Mouse (Mus musculus): ENCODE data around the gene Ikzf3.

Gene Ikzf3

GRCm38 (mm10) chr11:98568326-98568725 is 22.5 kb upstream of the Ikzf3 start:
- no peak for DNase-seq

GRCm38 (mm10) chr11:98563921-98564414 is 18.1 kb upstream of the Ikzf3 start:
- no peak for DNase-seq

DNA sequence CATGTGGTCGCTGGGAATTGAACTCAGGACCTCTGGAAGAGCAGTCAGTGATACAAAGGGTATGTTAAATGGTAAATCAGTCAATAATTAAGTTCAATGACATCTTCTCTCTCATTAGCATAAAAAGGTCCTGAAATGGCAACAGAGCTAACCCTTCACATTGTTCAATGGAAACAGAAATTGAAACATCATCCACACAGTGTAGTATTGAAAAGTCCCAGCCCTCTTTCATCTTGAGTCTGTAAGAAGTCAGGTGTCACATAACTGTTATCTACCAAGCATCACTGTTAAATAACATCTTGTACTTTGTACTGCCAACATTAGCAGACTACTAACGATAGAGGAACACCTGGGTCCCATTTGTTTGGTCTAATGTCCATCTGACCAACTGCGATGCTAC is 17.2 kb upstream of the Ikzf3 start:
- DNase-seq, result no peak

- no peak for DNase-seq
Observed at GRCm38 (mm10) chr11:98560942-98561341, 15.1 kb upstream of the Ikzf3 start.

DNA sequence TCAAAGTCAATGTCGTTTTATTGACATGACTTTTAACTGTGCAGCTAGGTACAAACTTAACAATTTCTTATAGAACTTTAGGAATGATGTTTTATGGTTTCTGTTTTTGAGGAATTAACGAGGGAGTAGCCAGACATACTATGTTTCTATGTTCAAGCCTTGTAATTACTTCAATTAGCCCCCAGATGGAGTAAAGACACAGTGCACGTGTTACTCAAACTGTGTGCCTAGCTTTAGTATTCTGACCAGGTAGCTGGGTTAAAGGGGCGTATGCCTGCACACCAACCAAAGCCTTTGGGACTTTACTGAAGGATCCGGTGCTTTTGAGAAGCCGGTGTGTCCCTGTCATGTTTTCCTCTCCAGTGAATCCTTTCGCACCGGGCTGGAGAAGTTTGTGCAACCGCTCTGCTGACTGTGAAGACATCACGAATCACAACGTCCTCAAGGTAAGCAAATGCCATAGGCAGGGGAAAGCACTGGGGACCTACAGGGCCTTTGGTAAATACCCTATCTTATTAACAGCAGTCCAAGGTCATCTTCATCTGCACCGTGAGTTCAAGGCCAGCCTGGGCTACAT is 9.4 kb upstream of the Ikzf3 start:
- no peak for DNase-seq

- DNase-seq, result no peak
Observed at GRCm38 (mm10) chr11:98553966-98554365, 8.1 kb upstream of the Ikzf3 start.

DNA sequence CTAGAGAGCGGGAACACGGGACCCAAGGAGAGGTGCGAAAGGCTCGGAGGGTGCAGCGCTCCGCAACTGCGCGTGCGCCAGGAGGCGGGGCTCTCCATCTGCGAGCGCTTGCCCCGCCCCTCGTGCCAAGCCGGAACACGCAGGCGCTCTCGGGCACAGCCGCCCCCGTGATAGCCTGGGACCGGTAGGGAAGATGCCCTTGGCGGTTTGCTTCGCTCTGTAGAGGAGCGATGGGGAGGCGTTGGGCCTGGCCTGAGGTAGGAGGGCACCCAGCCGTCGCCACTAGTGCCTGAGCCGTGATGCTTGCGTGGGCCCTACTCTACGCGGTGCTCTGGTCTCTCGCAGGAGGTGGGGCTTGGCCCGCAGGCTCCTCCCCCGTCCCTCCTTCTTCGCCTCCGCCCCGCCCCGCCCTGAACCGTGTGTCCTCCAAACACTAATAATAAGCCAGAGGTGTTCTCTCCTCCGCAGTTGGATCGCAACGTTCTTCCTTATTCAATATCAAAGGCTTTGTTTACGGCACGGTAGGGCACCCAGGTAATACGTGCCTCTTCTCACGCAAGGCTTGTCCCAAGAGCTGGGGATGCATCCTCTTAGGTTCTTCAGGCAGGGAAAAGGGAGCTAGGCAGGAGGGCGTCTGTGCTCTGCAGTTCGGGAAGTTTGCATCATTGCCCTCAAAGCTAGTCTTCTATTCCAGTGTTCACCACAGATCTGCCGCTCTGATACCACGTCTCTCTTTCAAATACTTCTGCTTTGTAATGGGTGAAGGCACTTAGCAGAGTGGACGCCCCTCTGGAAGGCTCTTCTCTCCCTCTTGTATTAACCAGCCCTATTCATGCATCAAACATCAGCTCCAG is 5.4 kb upstream of the Ikzf3 start, which contains the start of gene Zpbp2:
Zpbp2 (plus strand) TSS at position 123 of the 854 bp plus-strand sequence.
- peak; percentile 86 for DNase-seq

DNA sequence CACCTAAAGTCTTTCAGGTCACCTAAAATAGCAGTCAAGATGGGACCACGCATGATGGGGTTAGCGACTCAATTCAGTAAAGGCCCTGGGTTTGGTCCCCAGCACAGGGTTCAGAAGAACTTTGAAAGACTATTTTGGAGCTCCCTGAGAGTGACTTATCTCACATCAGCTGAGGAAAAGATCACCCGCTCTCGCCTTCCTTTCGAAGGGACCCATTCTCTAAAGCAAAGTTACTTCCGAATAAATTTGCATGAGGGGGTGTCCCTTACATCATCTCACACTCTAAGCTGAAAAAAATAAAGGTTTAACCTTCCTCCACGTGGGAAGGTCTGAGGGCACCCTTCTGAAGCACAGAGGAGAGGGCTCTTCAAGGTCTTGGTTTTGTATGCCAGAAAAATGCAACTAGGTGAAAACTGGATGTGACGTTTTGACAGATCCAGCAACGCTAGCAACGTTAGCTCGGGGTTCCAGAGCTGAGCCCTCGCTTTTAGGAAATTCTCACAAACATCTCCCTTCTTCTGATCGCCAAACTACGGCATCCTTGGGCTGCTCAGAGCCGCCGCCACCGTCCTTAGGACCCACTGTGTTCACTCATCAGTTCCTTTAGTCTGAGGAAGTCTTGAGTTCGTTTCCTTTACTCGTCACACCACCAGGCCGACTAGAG is 4.6 kb upstream of the Ikzf3 start:
- no peak for DNase-seq

- DNase-seq, result no peak
Observed at GRCm38 (mm10) chr11:98549363-98549762, 3.5 kb upstream of the Ikzf3 start.

- no peak for DNase-seq
Observed at GRCm38 (mm10) chr11:98547308-98547693, 1.5 kb upstream of the Ikzf3 start.

DNA sequence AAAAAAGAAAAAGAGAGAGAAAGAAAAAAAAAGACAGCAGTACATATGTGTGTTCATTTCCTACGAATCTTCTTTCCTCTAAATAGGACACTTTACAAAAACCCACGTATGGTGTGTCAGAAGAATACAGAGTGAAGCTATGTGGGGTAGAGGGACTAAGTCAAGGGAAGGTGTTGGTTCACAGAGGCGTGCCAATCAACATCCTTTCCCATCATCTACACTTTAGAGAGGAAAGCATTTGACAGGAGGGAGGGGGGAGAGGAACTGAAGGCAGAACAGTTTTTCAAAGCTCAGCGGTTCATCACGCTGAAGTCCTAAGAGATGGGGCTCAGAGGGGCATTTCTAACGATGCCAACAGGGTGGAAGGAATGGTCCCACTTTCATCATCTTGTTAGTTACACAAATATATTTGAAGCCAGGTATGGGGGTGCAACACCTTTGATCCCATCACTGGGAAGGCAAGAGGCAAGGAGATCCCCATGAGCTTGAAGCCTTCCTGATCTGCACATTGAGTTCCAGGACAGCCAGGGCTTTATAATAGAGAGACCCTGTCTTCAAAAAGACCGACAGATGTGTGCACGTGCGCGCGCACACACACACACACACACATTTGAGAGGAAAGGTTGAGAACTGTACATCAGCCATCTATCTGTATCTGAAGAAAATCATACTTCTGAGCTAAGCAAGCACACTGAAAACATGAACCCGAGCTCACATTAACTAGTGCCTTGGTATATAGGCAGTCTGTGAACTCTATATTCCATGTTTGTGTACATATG is 887 bp upstream of the Ikzf3 start:
- DNase-seq, result no peak

DNA sequence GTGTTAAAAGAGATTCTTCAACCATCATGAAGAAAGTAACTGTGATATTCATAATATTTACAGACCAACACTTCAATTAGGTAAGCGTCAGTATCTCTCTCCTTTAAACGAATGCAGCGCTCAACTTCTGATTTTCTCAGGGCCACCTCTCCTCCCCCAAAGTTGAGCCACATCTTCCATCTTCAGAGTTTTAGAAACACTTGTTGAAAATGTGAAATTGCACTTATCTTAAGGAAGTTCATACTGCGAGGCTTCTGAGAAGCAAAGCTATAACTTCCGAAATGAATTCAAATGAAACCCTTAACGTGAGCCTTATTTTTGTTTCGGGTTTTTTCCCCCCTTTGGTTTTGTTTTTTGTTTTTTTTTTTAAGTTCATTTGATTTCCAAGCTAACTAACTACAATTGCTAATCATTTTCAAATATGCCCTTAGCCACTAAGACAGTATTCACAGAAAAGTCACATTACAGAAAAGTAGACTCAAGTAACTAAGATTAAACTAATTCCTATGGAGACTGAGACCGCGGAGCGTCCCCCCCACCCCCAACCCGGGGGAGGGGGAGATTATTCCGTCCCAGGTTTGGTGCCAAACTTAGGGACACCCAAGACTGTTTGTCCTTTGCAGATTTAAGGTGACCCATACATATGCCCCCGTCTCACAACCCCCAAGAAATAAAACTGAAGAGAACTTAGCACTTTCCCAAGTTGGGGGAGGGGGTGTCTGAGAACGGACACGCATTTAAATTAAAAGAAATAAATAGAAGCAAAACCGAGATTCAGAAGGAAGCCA is 747 bp downstream of the Ikzf3 start:
- DNase-seq, result no peak

DNA sequence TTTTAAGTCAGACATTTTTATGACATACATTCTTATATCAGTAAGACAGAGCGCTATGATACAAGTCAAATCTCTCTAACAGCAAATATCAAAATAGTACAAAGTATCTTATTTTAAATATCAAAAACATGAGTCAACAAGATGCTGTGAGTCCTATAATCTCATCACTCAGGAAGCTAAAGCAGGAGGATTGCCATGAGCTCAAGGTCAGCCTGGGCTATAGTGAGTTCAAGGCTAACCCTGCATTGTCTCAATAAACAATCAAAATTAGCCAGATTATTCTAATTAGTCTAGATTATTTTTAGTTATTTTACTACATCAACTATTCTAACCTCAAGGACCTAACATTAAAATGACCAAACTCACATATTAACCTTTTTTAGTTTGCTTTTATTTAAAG is 2.4 kb downstream of the Ikzf3 start:
- no peak for DNase-seq

GRCm38 (mm10) chr11:98542553-98542952 is 3.3 kb downstream of the Ikzf3 start:
- DNase-seq, result no peak

DNA sequence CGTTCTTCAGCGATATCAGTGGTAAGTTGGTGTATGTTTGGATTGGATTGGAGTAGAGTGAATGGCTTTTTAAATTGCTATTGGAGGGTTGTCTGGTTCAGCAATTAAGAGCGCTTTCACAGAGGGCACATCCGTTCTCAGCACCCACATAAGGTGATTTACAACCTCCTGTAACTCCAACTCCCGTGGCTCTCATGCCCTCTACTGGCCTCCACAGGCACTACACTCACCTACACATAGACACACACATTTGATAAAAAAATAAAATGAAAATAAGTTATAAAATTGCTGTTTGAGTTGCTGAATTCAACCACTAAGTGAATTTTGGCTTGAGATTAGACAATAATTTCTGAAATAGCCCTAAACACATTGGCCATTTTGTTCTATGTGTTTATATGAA is 5.5 kb downstream of the Ikzf3 start:
- DNase-seq, result no peak

DNA sequence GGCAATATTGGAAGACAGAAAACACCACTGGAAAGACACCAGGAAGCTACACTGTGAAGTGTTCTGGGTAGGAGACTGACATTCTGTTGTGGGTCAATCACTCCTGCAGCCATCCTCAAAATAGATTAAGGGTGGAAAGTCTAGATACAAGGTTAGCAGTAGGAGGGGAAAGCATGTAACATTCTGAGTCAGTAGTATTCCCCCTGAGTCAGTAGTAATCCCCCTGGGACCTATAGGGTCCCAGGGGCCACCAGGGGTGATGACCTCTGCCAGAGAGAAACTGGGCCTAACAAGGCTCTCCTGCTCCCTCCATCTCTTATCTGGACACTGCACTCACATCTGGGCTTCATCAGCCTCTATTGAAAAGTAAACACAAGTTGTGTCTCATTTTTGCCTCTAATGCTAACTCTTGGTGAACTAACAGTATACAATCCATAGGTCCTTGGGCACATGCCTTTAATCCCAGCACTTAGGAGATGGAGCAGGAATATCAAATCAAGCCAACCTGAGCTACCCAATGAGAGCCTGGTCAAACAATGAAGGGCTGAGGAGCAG is 8.3 kb downstream of the Ikzf3 start:
- no peak for DNase-seq

DNA sequence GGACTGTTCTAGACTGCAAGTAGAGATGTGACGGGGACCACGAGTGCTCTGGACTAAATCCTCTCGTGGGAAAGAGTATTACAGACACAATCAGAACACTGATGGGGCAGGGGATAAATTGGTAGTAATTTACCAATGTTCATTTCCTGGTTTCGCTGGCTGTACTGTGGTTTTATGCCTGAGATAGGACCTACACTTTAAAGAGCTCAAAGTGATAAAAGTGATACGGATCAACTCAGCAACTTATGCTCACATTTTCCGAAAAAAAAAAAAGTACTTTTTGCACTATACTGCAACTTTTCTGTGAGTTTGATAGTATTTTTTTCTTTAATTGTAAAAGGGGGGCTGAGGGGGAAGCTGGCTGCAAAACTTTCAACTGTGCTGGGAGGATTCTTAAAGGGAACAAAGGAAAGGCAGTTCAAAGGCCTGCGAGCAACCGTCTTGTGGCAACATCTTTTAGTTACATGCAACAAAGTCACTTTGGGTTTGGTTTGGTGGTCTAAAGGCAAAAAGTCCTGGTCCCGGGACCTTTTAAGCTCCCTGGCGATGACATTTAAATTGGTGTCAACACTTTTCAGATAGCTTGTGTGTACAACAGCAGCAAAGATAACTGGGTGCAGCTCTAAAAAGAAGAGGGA is 18.9 kb downstream of the Ikzf3 start:
- DNase-seq, result no peak

GRCm38 (mm10) chr11:98525140-98525539 is 20.7 kb downstream of the Ikzf3 start:
- no peak for DNase-seq

DNA sequence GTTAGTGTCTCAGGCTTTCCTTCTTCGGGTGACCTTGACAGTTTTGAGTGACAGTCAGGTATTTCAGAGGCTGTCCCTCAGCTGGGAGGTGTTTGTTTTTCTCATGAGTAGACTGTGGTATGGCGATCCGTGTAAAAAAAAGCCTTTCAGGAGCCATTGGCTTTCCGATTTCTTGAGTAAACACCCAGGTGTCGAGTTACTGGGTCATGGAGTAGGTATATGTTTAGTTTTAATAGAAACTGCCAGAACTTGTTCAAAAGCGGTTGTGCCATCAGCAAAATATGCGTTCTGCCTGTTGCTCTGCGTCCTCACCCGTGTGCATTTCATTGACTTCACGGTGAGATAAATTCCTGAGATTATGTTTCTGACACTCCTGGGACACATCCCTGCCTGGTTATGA is 25.4 kb downstream of the Ikzf3 start:
- no peak for DNase-seq

GRCm38 (mm10) chr11:98513356-98513936 is 32.4 kb downstream of the Ikzf3 start:
- DNase-seq, result no peak

DNA sequence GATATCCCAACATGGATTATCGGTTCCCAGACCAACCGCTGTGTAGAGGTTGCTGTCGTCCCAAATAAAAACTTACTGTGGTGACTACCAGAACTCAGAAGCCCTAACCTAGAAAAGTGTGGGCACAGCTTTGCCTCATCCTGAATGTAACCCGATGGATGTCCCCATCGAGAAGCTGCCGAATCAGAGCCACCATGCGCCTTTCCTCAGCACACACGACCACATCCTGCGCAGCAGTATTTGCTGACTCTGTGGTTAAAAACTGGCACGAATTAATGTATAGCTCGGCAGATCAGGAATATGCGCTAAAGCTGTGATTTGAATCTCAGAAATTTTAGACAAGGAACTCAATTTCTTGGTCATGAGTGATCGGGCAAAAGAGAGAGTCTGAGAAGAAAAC is 33.0 kb downstream of the Ikzf3 start:
- DNase-seq, result no peak

All from kidney, adult 18-20 months (tissue).